Comparison of ENCODE assay signal across 10 mouse cellular contexts in the genomic region with DNA sequence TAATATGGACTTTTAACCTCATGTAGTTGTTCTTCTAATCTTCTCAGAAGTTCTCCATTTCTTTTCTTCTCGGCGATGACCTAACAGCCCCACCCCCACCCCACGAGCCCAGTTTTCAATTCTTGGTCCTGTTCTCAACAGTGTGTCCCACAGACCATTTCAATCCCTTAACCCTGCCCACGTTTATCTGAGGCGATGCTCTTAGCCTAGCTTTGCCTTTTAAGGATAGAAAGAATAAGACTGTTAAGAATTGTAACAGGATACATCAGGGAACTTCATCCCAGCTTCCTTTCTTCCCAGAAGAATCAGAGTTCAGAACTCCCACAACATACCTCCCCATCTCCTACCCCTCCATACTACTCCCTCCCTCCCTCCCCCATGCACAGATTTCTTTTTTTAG. TPM values are rescaled to one million over a fixed set of nuclear protein-coding genes. Genes with fewer than 3 reads are reported as not detected.
DNase-seq lines count a peak whose midpoint lies in the region; ATAC-seq and TF ChIP-seq lines count a peak whose summit lies in the region.
"Had no signal": no experiment of that assay in that cellular context is flagged by ENCODE, and none has a peak within 500 bp of the region (broad histone marks: within the 10 kb centered on the region; RNA-seq: fewer than 3 reads in every experiment).

No protein-coding gene starts in this region.

- TF ChIP-seq CTCF in liver, postnatal 0 days (IDR thresholded peaks at IDR 0.05; ENCODE audit: low read depth) = no peak

- ATAC-seq in heart, embryonic 12.5 days (ENCODE audit: insufficient number of reproducible peaks, low FRiP score) = no peak
- ATAC-seq in granulocyte monocyte progenitor cell, adult 5-6 weeks (replicated peaks; ENCODE audit: poor library complexity, severe bottlenecking) = peak; percentile 33
- no peak for ATAC-seq in liver, postnatal 0 days

- 0 out of 2 replicates have a peak, but pooled peaks cover 7% of the 10 kb centered on the region for H3K4me1 ChIP-seq in heart, embryonic 12.5 days (replicated peaks)
- peaks cover 8% of the 10 kb centered on the region for H3K4me1 ChIP-seq in liver, postnatal 0 days (ENCODE audit: insufficient read depth)

- H3K4me2 ChIP-seq in heart, embryonic 12.5 days = peak overlapping the region; percentile 87
- H3K4me2 ChIP-seq in liver, postnatal 0 days (ENCODE audit: low read depth, low read length) = peak overlapping the region; percentile 58; the same call in 1 of the 2 replicates

- no peaks in the 10 kb centered on the region for H3K9me3 ChIP-seq in heart, embryonic 12.5 days (replicated peaks)
- no peaks in the 10 kb centered on the region for H3K9me3 ChIP-seq in liver, postnatal 0 days (ENCODE audit: low read length)

- WGBS in heart, embryonic 12.5 days = 35% methylated on average over 5 of the region's 5 CpGs
- 37% methylated on average over 5 of the region's 5 CpGs for WGBS in liver, postnatal 0 days (ENCODE audit: insufficient replicate concordance)

- DNase-seq in heart, postnatal 10 days = no peak
- DNase-seq in NIH3T3 (ENCODE audit: low read depth) = peak; percentile 11
- DNase-seq in liver, postnatal 0 days = no peak
- no peak for DNase-seq in cerebellum, postnatal 14 days
- no peak for DNase-seq in adrenal gland, adult 18-20 months (ENCODE audit: low spot score in 2 of 2)
- DNase-seq in cerebellum, postnatal 25 days = no peak
- DNase-seq: adrenal gland, postnatal 14 days had no signal

- no peak overlapping the region for H3K9ac ChIP-seq in heart, embryonic 12.5 days
- no peak overlapping the region for H3K9ac ChIP-seq in liver, postnatal 0 days (replicated peaks)

- H3K4me3 ChIP-seq in heart, embryonic 12.5 days = peak overlapping the region; percentile 54; the same call in 1 of the 2 replicates
- no peak overlapping the region for H3K4me3 ChIP-seq in liver, postnatal 0 days (ENCODE audit: low read depth, low read length)

- H3K27ac ChIP-seq in heart, embryonic 12.5 days (ENCODE audit: poor library complexity, severe bottlenecking) = no peak overlapping the region
- H3K27ac ChIP-seq in liver, postnatal 0 days (ENCODE audit: low read depth) = no peak overlapping the region

- no peaks in the 10 kb centered on the region for H3K27me3 ChIP-seq in heart, embryonic 12.5 days (replicated peaks)
- no peaks in the 10 kb centered on the region for H3K27me3 ChIP-seq in liver, postnatal 0 days (ENCODE audit: insufficient read depth, low read length)

- intact Hi-C loops in heart, postnatal 10 days (cut with DNase I) = loop anchor here (5.0 kb wide), 2 partner anchors 208 to 297 kb away; no protein-coding TSS in a partner anchor

- no peaks in the 10 kb centered on the region for H3K36me3 ChIP-seq in heart, embryonic 12.5 days
- no peaks in the 10 kb centered on the region for H3K36me3 ChIP-seq in liver, postnatal 0 days (replicated peaks; ENCODE audit: insufficient read depth, low read length)

- TF ChIP-seq EP300 in liver, postnatal 0 days (IDR thresholded peaks at IDR 0.05; ENCODE audit: low read depth) = no peak

RNA-seq across cellular contexts. Expression of a gene that starts 3.5 kb away (rescaled TPM):
- 0.09 TPM in 1 of 2 replicates, not detected in the other for polyA plus RNA-seq in heart, embryonic 12.5 days (2016; fragmentation: Nextera tagmentation; extraction: Ambion mirVana)
- under 1 TPM; 0.57 to 0.77 TPM for total RNA-seq in heart, postnatal 10 days (2021)
- not detected in 2 replicates for total RNA-seq in granulocyte monocyte progenitor cell, adult 5-6 weeks (2014; fragmentation: Nextera tagmentation)
- not detected in 2 replicates for total RNA-seq in granulocyte monocyte progenitor cell, adult 5-6 weeks (2017)
- 1.1 and 1.8 TPM in 2 replicates for polyA plus RNA-seq in liver, postnatal 0 days (2015; fragmentation: Nextera tagmentation; extraction: Ambion mirVana)
- total RNA-seq in adrenal gland, adult 18-20 months (2021) = 1 to 10 TPM in 1 of 2 experiments, under 1 TPM in 1; 0.58 to 1.4 TPM
- polyA plus RNA-seq: erythroblast, embryonic 14.5 days had no signal
